Mouse (Mus musculus) forebrain, postnatal 0 days (tissue): Measurements from ENCODE around the gene Hexb. TPM values are rescaled to one million over a fixed set of nuclear protein-coding genes. Genes with fewer than 3 reads are reported as not detected.

Experiments
- ATAC-seq: fragments of 200-750 bp; cut with Nextera tagmentation; 2 replicates; pipeline ENCODE4 v1.8.0; 2017; ENCODE audit warnings: mild to moderate bottlenecking, moderate library complexity
- DNase-seq: peaks from one replicate; pipeline ENCODE4 v3.0.0-alpha.2; 2015
- H3K27ac ChIP-seq: fragments of 300-500 bp; sonication (generic); 2 replicates; pipeline ENCODE4 v1.5.1; 2014; ENCODE audit warnings: low read depth, mild to moderate bottlenecking, antibody characterized with exemption, low read length, moderate library complexity, mixed read lengths
- H3K27me3 ChIP-seq: fragments of 300-500 bp; sonication (generic); 2 replicates; pipeline ENCODE4 v1.6.1; 2014; ENCODE audit warnings: mild to moderate bottlenecking, low read length, mixed read lengths; ENCODE audit not compliant: insufficient read depth
- H3K36me3 ChIP-seq: fragments of 300-500 bp; sonication (generic); 2 replicates; pipeline ENCODE4 v1.6.1; 2014; ENCODE audit warnings: mild to moderate bottlenecking, moderate library complexity; ENCODE audit not compliant: insufficient read depth
- H3K4me1 ChIP-seq: fragments of 300-500 bp; sonication (generic); 2 replicates; pipeline ENCODE4 v1.6.1; 2014; ENCODE audit warnings: antibody characterized with exemption; ENCODE audit not compliant: insufficient read depth
- H3K4me2 ChIP-seq: fragments of 300-500 bp; sonication (generic); 2 replicates; pipeline ENCODE4 v1.6.1; 2014; ENCODE audit warnings: low read depth, mild to moderate bottlenecking, moderate library complexity
- H3K4me3 ChIP-seq: fragments of 300-500 bp; sonication (generic); 2 replicates; pipeline ENCODE4 v1.5.1; 2014; ENCODE audit warnings: low read depth, low read length, mixed read lengths
- H3K9ac ChIP-seq: fragments of 300-500 bp; sonication (generic); 2 replicates; pipeline ENCODE4 v1.6.1; 2014; ENCODE audit warnings: mild to moderate bottlenecking
- H3K9me3 ChIP-seq: fragments of 300-500 bp; sonication (generic); 2 replicates; pipeline ENCODE4 v1.6.1; 2016; ENCODE audit warnings: low read length
- CTCF ChIP-seq: sonication (generic); IDR thresholded peaks from 2 replicates; pipeline ENCODE4 v1.5.1; 2016; ENCODE audit warnings: antibody characterized with exemption, control low read depth, low read depth
- WGBS: fragments of 180-500 bp; shearing (Covaris S2); extraction: QIAGEN DNeasy Blood & Tissue Kit; methylation state at CpG from one replicate; pipeline ENCODE4 v1.1.7; 2014; 5-methylcytosine and 5-hydroxymethylcytosine counted together
- polyA plus RNA-seq: library from polyadenylated mRNA; unstranded; fragments of >200 nt; fragmentation: Nextera tagmentation; extraction: Ambion mirVana; gene quantifications from 2 replicates; pipeline ENCODE4 v1.2.1, GENCODE M21; 2015
- total RNA-seq: library from RNA; depleted of rRNA; stranded (reverse); fragments of >200 nt; gene quantifications from 2 replicates; pipeline ENCODE4 v1.2.3, GENCODE M21; 2014

Gene Hexb
- total and polyA plus RNA-seq, 2 experiments from 2014 or later, result 50.6 to 54.3 TPM

DNA sequence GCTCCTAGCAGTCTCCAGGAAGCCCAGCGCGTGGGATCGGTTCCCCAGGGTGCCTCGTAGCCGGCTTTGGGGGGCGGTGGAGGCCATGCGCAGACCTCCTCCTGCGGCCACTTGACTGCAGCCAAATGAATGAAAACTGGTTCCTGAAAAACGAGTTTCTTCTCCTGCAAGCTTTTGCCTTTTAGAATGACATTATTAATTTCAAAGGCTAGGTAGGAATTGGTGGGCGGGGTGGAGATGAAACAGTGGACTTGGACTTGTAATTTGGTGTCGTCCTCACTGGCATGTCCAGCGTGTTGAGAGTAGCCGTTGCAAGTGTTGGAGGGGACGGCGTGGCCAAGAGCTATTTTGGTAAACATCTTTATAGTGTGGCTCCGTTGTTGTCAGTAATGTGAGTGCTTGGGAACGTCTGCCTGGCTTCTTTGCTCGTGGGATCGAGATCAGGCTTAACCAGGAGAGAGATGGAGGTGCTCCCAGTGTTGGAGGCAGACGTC is 43.7 kb upstream of the Hexb start:
- peak overlapping the region; percentile 77 for H3K4me3 ChIP-seq
- no peaks in the 10 kb centered on the region for H3K27me3 ChIP-seq
- peak overlapping the region; percentile 98 for H3K27ac ChIP-seq
- ATAC-seq (no peak), DNase-seq (peak; percentile 44)
- TF ChIP-seq CTCF, result no peak
- H3K4me1 ChIP-seq, result peaks cover 22% of the 10 kb centered on the region
- WGBS, result 2% methylated on average over 20 of the region's 20 CpGs
- H3K9me3 ChIP-seq, result no peaks in the 10 kb centered on the region
- peak overlapping the region; percentile 82 for H3K4me2 ChIP-seq
- H3K9ac ChIP-seq, result peak overlapping the region; percentile 87
- H3K36me3 ChIP-seq, result peaks cover 18% of the 10 kb centered on the region

DNA sequence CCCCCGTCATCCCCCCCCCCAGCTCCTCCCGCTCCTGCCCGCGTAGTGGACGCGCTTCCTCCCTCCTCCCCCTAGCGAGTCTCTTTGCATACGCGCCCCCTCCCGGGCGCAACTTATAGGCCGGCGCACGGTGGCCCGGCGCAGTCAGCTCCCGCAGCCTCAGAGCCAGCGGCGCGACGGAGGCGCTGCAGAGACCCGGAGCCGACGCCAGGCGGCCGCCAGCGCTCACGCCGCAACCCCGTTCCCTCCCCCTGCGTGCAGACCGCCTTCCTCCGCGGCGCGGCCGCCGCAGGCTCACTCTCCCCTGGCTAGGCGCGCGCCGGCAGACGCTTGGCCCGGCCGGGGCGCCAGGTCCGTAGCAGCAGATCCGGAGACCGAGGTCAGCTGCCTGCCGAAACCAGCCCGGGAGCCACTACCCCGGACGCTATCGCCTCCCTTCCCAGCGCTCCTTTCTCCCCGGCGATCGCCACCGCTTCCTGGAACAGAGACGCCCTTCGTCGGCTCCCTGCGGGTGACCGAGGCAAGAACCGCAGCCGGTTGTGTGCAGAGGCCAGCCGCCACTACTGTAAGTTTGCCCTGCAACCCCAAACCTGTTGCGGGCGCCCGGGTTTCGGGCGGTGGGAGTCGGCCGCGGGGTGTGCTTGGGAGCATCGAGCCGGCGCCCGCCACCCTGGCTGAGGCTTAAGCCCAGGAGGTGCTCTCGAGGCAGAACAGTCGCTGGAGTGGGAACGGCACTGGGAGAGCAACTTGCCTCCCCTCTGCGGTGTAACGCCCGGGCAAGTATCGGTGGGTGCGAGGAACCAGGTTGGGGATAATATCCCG is 43.0 kb upstream of the Hexb start, which contains the start of gene Enc1:
Gene Enc1 (plus strand): TSS at position 141 of the 822 bp plus-strand sequence.
- 3% methylated on average over 75 of the region's 89 CpGs for WGBS
- peak; percentile 76 for TF ChIP-seq CTCF
- peak within 1 kb of the TSS; percentile 87 for H3K9ac ChIP-seq
- peak; percentile 88 for ATAC-seq
- peaks cover 22% of the 10 kb centered on the region for H3K4me1 ChIP-seq
- peak; percentile 96 for DNase-seq
- H3K27ac ChIP-seq, result peak within 1 kb of the TSS; percentile 98
- no peaks in the 10 kb centered on the region for H3K9me3 ChIP-seq
- peak within 1 kb of the TSS; percentile 77 for H3K4me3 ChIP-seq
- H3K4me2 ChIP-seq, result peak within 1 kb of the TSS; percentile 82
- H3K27me3 ChIP-seq, result no peaks in the 10 kb centered on the region
- H3K36me3 ChIP-seq, result peaks cover 12% of the 10 kb centered on the region

DNA sequence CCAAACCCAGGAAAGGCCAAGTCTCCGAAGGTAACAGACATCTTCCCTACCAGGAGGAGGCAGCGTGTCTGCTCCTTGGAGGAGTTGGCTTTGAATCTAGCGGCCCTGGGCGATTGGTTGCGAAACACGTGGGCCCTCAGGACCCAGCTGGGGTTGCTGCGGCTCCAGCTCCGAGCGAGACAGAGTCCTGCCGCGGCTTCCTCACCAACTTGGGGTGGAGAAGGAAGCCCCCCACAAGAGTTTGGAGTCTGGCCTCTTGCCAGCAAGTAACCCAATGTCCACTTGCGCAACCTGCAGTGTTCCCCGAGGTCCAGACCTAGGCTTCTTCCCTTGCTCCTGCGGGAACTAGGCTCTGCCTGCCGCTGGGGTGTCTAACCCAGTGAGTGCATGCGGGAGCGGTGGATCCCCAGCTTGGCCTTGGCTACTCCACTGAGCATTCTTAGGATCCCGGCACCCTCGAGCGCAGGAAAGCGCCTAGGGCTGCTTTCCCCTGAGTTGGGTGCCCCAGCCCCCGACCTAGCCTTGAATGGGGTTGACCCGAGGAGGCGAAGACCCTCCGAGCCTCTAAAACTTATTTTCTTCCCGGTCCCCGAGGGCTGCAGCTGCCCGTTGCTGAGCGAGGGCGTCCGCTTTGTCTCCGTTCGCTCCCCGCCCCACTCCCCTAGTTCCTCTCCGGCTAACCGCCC is 42.3 kb upstream of the Hexb start:
- H3K9me3 ChIP-seq, result no peaks in the 10 kb centered on the region
- H3K4me2 ChIP-seq, result peak overlapping the region; percentile 82
- H3K36me3 ChIP-seq, result peaks cover 5% of the 10 kb centered on the region
- peak overlapping the region; percentile 98 for H3K27ac ChIP-seq
- peak; percentile 65 for TF ChIP-seq CTCF
- WGBS, result 2% methylated on average over 35 of the region's 36 CpGs
- H3K4me1 ChIP-seq, result peaks cover 19% of the 10 kb centered on the region
- peak overlapping the region; percentile 77 for H3K4me3 ChIP-seq
- DNase-seq (peak; percentile 91), ATAC-seq (peak; percentile 62)
- H3K27me3 ChIP-seq, result no peaks in the 10 kb centered on the region
- peak overlapping the region; percentile 87 for H3K9ac ChIP-seq

DNA sequence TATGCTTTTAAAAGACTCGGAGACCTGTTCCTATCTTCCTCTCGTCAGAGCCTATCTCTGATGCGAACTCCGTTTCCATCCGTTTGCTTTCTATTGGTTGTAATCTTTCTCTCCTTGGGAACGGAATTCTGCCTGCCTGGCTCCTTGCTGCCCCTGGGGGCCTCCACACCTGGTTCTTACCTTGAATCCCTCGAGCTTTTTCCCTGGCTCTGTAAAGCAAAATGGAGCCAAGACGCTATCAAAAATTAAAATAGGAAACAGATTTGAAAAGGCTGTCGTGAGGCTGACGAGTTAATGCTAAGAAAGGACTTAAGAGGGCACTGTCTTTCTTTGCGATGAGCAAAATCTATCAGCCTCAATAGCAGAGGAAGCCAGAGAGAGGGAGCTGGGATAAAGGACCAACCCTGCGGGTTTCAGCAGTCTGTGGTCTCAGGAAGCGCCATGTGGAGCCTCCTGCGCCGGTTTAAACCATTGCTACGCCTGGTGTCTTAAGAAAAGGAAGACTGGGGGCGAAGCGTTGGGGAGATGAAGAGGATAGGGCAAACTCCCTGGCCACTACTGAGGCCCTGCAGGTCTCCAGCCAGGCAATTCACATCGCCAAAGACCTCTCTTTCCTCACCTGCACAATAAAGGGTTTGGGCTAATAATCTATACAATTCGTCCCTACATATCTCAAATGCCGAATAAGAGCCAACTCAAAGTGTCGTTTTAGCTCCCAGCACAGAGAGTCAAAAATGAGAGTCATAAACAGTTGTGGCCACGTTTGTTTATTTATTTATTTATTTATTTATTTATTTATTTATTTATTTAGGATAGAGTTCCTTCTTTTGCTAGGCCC is 41.4 kb upstream of the Hexb start:
- WGBS, result 5% methylated on average over 23 of the region's 23 CpGs
- peak overlapping the region; percentile 3 for H3K9ac ChIP-seq
- H3K4me2 ChIP-seq, result peak overlapping the region; percentile 82
- no peaks in the 10 kb centered on the region for H3K9me3 ChIP-seq
- H3K36me3 ChIP-seq, result no peaks in the 10 kb centered on the region
- peak; percentile 91 for DNase-seq
- peak; percentile 89 for TF ChIP-seq CTCF
- H3K27me3 ChIP-seq, result no peaks in the 10 kb centered on the region
- peak overlapping the region; percentile 98 for H3K27ac ChIP-seq
- H3K4me3 ChIP-seq, result peak overlapping the region; percentile 77
- ATAC-seq, result peak; percentile 67
- H3K4me1 ChIP-seq, result peaks cover 10% of the 10 kb centered on the region; the same call in 1 of the 2 replicates

DNA sequence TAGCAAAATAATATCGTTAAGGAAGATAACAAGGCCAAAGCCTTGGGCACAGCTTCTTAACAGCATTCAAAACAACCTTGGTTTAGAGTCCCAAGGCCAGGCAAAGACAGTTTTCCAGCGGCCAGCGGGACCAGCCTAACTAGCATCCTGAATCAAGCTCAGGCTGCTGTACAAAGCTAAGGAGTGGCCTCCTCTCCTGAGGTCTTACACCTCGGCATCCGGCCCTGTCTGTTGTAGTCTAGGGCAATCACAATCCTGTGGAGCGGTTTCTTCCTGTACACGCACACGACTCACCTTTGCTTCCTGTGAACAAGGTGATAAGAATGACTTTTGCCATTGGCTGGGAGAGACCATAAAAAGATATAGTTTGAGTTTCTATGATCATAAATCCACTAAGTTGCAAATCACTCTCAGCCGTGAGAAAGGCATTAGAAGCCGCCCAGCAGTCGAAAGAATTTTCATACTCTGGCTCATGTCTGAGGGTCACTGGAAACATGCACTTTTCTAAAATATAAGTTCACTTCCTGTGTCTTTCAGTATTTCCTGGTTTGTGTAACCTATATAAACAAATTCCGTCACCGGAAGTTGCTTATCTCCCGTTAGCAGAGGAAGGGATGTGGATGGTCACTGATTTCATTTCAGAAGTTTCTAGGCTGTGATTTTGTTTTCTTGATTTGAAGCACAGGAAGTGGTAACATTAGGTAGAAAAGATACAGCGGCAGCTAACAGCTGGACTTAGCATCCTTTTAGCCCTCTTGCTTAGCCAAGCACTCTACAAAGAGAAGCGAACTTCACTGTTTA is 40.2 kb upstream of the Hexb start:
- no peak overlapping the region for H3K9ac ChIP-seq
- H3K36me3 ChIP-seq, result no peaks in the 10 kb centered on the region
- no peak overlapping the region for H3K4me3 ChIP-seq
- no peak for TF ChIP-seq CTCF
- H3K9me3 ChIP-seq, result no peaks in the 10 kb centered on the region
- 0 out of 2 replicates have a peak overlapping the region, but pooled peaks have one; percentile 82 for H3K4me2 ChIP-seq
- H3K4me1 ChIP-seq, result peaks cover 4% of the 10 kb centered on the region; the same call in 1 of the 2 replicates
- DNase-seq (peak; percentile 13), ATAC-seq (no peak)
- 41% methylated on average over 16 of the region's 16 CpGs for WGBS
- H3K27ac ChIP-seq, result no peak overlapping the region; the same call in none of the 2 replicates
- no peaks in the 10 kb centered on the region for H3K27me3 ChIP-seq

DNA sequence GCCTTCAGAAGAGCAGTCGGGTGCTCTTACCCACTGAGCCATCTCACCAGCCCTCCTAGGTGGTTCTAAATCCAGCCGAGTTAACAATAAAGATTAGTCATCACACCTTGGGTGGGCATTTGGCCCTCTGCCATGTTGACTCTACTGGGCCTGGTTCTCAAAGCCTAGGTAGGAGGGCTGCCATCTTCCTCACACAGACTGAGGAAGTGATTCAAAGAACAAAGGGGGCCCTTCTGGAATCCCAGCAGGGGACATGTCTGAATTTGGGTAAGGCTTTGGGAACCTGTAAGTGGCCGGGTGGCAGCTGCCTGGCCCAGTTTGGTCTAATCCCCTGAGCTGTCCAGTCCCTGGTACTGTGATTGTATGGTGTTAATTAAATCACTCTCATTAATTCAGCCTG is 39.5 kb upstream of the Hexb start:
- no peak overlapping the region for H3K4me3 ChIP-seq
- H3K9me3 ChIP-seq, result no peaks in the 10 kb centered on the region
- TF ChIP-seq CTCF, result no peak
- DNase-seq (peak; percentile 27), ATAC-seq (no peak)
- no peaks in the 10 kb centered on the region for H3K27me3 ChIP-seq
- peaks cover 4% of the 10 kb centered on the region; the same call in 1 of the 2 replicates for H3K4me1 ChIP-seq
- H3K4me2 ChIP-seq, result no peak overlapping the region
- H3K27ac ChIP-seq, result no peak overlapping the region; the same call in 1 of the 2 replicates
- WGBS, result 21% methylated on average over 3 of the region's 3 CpGs
- no peak overlapping the region for H3K9ac ChIP-seq
- H3K36me3 ChIP-seq, result no peaks in the 10 kb centered on the region
